Mouse (Mus musculus): ENCODE measurements around the gene Eno3.

DNA sequence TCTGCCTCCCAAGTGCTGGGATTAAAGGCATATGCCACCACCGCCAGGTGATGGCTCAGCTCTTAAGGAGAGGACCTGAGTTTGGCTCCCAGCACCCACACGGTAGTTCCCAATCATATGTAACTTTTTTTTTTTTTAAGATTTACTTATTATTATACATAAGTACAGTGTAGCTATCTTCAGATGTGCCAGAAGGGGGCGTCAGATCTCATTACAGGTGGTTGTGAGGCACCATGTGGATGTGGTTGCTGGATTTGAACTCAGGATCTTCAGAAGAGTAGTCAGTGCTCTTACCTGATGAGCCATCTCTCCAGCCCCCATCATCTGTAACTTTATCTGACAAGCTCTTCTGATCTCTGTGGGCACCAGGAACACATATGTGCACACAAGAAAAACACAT is 40.4 kb downstream of the Eno3 start:
- TF ChIP-seq CTCF (IDR thresholded peaks at IDR 0.05; ENCODE audit: borderline replicate concordance, insufficient read depth, low read length) (no peak), POLR2A (IDR thresholded peaks at IDR 0.05; ENCODE audit: low read depth, low read length) (no peak)
